Mouse (Mus musculus) liver, postnatal 0 days (tissue): ENCODE measurements around the gene Vsx2. TPM values are rescaled to one million over a fixed set of nuclear protein-coding genes. Genes with fewer than 3 reads are reported as not detected.

Source experiments
- ATAC-seq: fragments of 200-750 bp; cut with Nextera tagmentation; 2 replicates; pipeline ENCODE4 v1.8.0; 2017; ENCODE audit warnings: mild to moderate bottlenecking, moderate library complexity
- DNase-seq: peaks from one replicate; pipeline ENCODE4 v3.0.0-alpha.2; 2016
- H3K27ac ChIP-seq: fragments of 300-500 bp; sonication (generic); 2 replicates; pipeline ENCODE4 v1.5.1; 2014; ENCODE audit warnings: antibody characterized with exemption, moderate library complexity, mild to moderate bottlenecking, low read depth
- H3K27me3 ChIP-seq: fragments of 300-500 bp; sonication (generic); 2 replicates; pipeline ENCODE4 v1.6.1; 2014; ENCODE audit warnings: low read length, control low read depth, mixed read lengths; ENCODE audit not compliant: insufficient read depth
- H3K36me3 ChIP-seq: fragments of 300-500 bp; sonication (generic); replicated peaks from 2 replicates; pipeline ENCODE4 v1.6.1; 2014; ENCODE audit warnings: mild to moderate bottlenecking, control low read depth, low read length, moderate library complexity, mixed read lengths; ENCODE audit not compliant: insufficient read depth
- H3K4me1 ChIP-seq: fragments of 300-500 bp; sonication (generic); 2 replicates; pipeline ENCODE4 v1.6.1; 2014; ENCODE audit warnings: antibody characterized with exemption, mild to moderate bottlenecking, control low read depth; ENCODE audit not compliant: insufficient read depth
- H3K4me2 ChIP-seq: fragments of 300-500 bp; sonication (generic); 2 replicates; pipeline ENCODE4 v1.6.1; 2014; ENCODE audit warnings: low read depth, mild to moderate bottlenecking, low read length, moderate library complexity, mixed read lengths
- H3K4me3 ChIP-seq: fragments of 300-500 bp; sonication (generic); 2 replicates; pipeline ENCODE4 v1.5.1; 2014; ENCODE audit warnings: low read depth, low read length
- H3K9ac ChIP-seq: fragments of 300-500 bp; sonication (generic); replicated peaks from 2 replicates; pipeline ENCODE4 v1.6.1; 2014; ENCODE audit warnings: mild to moderate bottlenecking, moderate library complexity
- H3K9me3 ChIP-seq: fragments of 300-500 bp; sonication (generic); 2 replicates; pipeline ENCODE4 v1.6.1; 2016; ENCODE audit warnings: mild to moderate bottlenecking, control low read depth, low read length, mixed read lengths
- CTCF ChIP-seq: sonication (generic); IDR thresholded peaks from 2 replicates; pipeline ENCODE4 v1.5.1; 2016; ENCODE audit warnings: antibody characterized with exemption, low read depth
- EP300 ChIP-seq: IDR thresholded peaks from 2 replicates; pipeline ENCODE4 v1.6.1; 2016; ENCODE audit warnings: antibody characterized with exemption, low read depth, mild to moderate bottlenecking
- WGBS: fragments of 180-500 bp; shearing (Covaris S2); extraction: QIAGEN DNeasy Blood & Tissue Kit; methylation state at CpG from one replicate; pipeline ENCODE4 v1.1.7; 2014; ENCODE audit not compliant: insufficient replicate concordance; 5-methylcytosine and 5-hydroxymethylcytosine counted together
- polyA plus RNA-seq: library from polyadenylated mRNA; unstranded; fragments of >200 nt; fragmentation: Nextera tagmentation; extraction: Ambion mirVana; gene quantifications from 2 replicates; pipeline ENCODE4 v1.2.1, GENCODE M21; 2015

Vsx2 gene
- polyA plus RNA-seq, 1 experiment from 2014 or later, result not detected

GRCm38 (mm10) chr12:84581285-84581684 lies 11.7 kb downstream of the Vsx2 start:
- Histone ChIP-seq H3K4me1 (no peaks in the 10 kb centered on the region), H3K27ac (no peak overlapping the region), H3K36me3 (no peaks in the 10 kb centered on the region), H3K9ac (no peak overlapping the region), H3K9me3 (no peaks in the 10 kb centered on the region), H3K4me2 (no peak overlapping the region), H3K4me3 (no peak overlapping the region), H3K27me3 (no peaks in the 10 kb centered on the region)
- DNase-seq, result no peak
- no peak for ATAC-seq
- TF ChIP-seq EP300 (no peak), CTCF (peak; percentile 14; the same call in 1 of the 2 replicates)
- whole genome bisulfite sequencing, result 91% methylated on average over 2 of the region's 2 CpGs

GRCm38 (mm10) chr12:84589825-84590761 lies 20.5 kb downstream of the Vsx2 start:
- WGBS, result 3% methylated on average over 53 of the region's 54 CpGs
- peak; percentile 53; the same call in 1 of the 2 replicates for ATAC-seq

DNA sequence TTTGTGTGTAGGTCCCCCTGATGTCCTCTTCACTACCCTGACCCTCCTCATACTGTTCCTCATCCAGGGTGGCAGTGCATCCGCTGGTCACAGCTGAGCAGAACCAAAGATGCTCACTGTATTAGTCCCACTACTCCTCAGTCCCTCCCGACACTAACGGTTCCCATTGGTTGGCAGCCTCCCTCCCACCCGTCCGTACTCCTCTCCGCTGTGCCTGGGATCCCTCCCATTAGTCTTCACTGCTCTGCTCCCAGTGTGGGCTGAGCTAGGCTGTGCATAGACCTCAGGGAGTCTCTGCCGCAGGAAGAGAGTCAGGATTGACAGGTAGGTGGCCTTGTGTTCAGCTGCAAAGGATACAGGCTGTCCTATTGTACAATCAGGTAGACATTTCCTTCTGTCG lies 28.8 kb downstream of the Vsx2 start:
- 26% methylated on average over 8 of the region's 8 CpGs for WGBS
- no peak overlapping the region for H3K4me2 ChIP-seq

More at GRCm38 (mm10) chr12:84589825-84590761, 20.5 kb downstream of the Vsx2 start:
- H3K4me3 ChIP-seq, result peak overlapping the region; percentile 46
- H3K4me1 ChIP-seq, result 0 out of 2 replicates have a peak, but pooled peaks cover 6% of the 10 kb centered on the region
- peak overlapping the region; percentile 0; the same call in 1 of the 2 replicates for H3K9ac ChIP-seq
- no peak overlapping the region for H3K27ac ChIP-seq
- 0 out of 2 replicates have a peak, but pooled peaks cover 3% of the 10 kb centered on the region for H3K27me3 ChIP-seq
- H3K36me3 ChIP-seq, result no peaks in the 10 kb centered on the region
- H3K4me2 ChIP-seq, result peak overlapping the region; percentile 92
- TF ChIP-seq CTCF (peak; percentile 100), EP300 (no peak)
- DNase-seq, result peak; percentile 94
- no peaks in the 10 kb centered on the region for H3K9me3 ChIP-seq

GRCm38 (mm10) chr12:84604001-84604400 lies 34.4 kb downstream of the Vsx2 start:
- 88% methylated on average over 5 of the region's 7 CpGs for WGBS
- Histone ChIP-seq H3K36me3 (peaks cover 4% of the 10 kb centered on the region; the same call in 1 of the 2 replicates), H3K4me3 (no peak overlapping the region), H3K4me2 (no peak overlapping the region), H3K9ac (no peak overlapping the region), H3K4me1 (no peaks in the 10 kb centered on the region), H3K9me3 (no peaks in the 10 kb centered on the region), H3K27ac (no peak overlapping the region), H3K27me3 (no peaks in the 10 kb centered on the region)
- DNase-seq, result no peak
- ATAC-seq, result no peak
- no peak for TF ChIP-seq CTCF
- TF ChIP-seq EP300, result no peak

More for the DNA sequence above, 28.8 kb downstream of the Vsx2 start:
- Histone ChIP-seq H3K4me3 (no peak overlapping the region), H3K27me3 (no peaks in the 10 kb centered on the region; the same call in 1 of the 2 replicates), H3K9me3 (no peaks in the 10 kb centered on the region), H3K4me1 (no peaks in the 10 kb centered on the region), H3K9ac (no peak overlapping the region), H3K27ac (no peak overlapping the region), H3K36me3 (no peaks in the 10 kb centered on the region; the same call in 1 of the 2 replicates)
- DNase-seq (no peak), ATAC-seq (no peak)
- TF ChIP-seq CTCF, result no peak
- TF ChIP-seq EP300, result no peak

GRCm38 (mm10) chr12:84605860-84606259 lies 36.3 kb downstream of the Vsx2 start:
- Histone ChIP-seq H3K4me3 (no peak overlapping the region), H3K27ac (no peak overlapping the region), H3K4me1 (no peaks in the 10 kb centered on the region), H3K4me2 (no peak overlapping the region), H3K27me3 (no peaks in the 10 kb centered on the region), H3K9me3 (no peaks in the 10 kb centered on the region), H3K36me3 (peaks cover 4% of the 10 kb centered on the region; the same call in 1 of the 2 replicates), H3K9ac (no peak overlapping the region)
- no peak for ATAC-seq
- no peak for DNase-seq
- WGBS, result 74% methylated on average over 7 of the region's 7 CpGs
- TF ChIP-seq EP300, result no peak
- peak; percentile 51 for TF ChIP-seq CTCF

GRCm38 (mm10) chr12:84611718-84612117 lies 42.2 kb downstream of the Vsx2 start:
- TF ChIP-seq CTCF, result no peak
- TF ChIP-seq EP300, result no peak
- Histone ChIP-seq H3K27me3 (no peaks in the 10 kb centered on the region), H3K9me3 (no peaks in the 10 kb centered on the region), H3K27ac (no peak overlapping the region), H3K4me1 (peaks cover 2% of the 10 kb centered on the region; the same call in 1 of the 2 replicates), H3K36me3 (0 out of 2 replicates have a peak, but pooled peaks cover 4% of the 10 kb centered on the region), H3K9ac (no peak overlapping the region), H3K4me3 (no peak overlapping the region), H3K4me2 (no peak overlapping the region)
- WGBS, result 80% methylated on average over 10 of the region's 10 CpGs
- no peak for ATAC-seq
- DNase-seq, result no peak
